Mouse (Mus musculus) layer of hippocampus, adult 2 months (tissue): ENCODE measurements around the gene Rpl10-ps3. TPM values are rescaled to one million over a fixed set of nuclear protein-coding genes. Genes with fewer than 3 reads are reported as not detected.

ENCODE experiments used
- DNase-seq, 2 experiments: peaks; one replicate each; pipeline ENCODE4 v3.0.0; 2022; ENCODE audit warnings: low spot score in 2 of 2
- H3K27ac ChIP-seq: fragments of 200-600 bp; 2 replicates; pipeline ENCODE4 v1.8.1; 2022
- H3K4me3 ChIP-seq: fragments of 200-600 bp; 2 replicates; pipeline ENCODE4 v1.8.1; 2022; ENCODE audit warnings: mild to moderate bottlenecking
- CTCF ChIP-seq: fragments of 200-600 bp; conservative IDR thresholded peaks from 2 replicates; pipeline ENCODE4 v1.8.1; 2022; ENCODE audit warnings: antibody characterized with exemption, mild to moderate bottlenecking, moderate library complexity
- total RNA-seq, 2 experiments: library from RNA; stranded (reverse); gene quantifications; 2 replicates each; pipeline ENCODE4 v1.2.3; 2021

The Rpl10-ps3 gene
- total RNA-seq, 2 experiments from 2014 or later: 398 TPM

DNA sequence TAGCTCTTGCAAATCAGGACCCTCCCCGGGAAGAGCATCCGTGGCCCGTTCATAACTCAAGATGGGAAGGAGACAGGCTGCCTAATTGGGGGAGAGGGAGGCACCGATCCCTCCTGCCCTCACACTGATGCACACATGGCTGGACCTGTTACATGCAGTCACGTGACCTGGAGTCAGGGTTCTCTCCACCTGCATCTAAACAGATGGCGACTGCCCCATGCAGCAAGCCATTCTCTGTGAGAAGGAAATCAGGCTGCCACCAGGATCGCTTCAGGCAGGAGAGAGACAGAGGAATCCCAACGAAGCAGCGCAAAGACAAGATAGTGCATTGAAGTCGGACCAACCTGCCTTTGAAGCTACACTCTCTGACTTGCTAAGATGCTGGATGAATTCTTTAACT, 3.5 kb upstream of the Rpl10-ps3 start:
- no peak overlapping the region for H3K4me3 ChIP-seq
- TF ChIP-seq CTCF: no peak
- DNase-seq: no peak
- H3K27ac ChIP-seq: no peak overlapping the region

DNA sequence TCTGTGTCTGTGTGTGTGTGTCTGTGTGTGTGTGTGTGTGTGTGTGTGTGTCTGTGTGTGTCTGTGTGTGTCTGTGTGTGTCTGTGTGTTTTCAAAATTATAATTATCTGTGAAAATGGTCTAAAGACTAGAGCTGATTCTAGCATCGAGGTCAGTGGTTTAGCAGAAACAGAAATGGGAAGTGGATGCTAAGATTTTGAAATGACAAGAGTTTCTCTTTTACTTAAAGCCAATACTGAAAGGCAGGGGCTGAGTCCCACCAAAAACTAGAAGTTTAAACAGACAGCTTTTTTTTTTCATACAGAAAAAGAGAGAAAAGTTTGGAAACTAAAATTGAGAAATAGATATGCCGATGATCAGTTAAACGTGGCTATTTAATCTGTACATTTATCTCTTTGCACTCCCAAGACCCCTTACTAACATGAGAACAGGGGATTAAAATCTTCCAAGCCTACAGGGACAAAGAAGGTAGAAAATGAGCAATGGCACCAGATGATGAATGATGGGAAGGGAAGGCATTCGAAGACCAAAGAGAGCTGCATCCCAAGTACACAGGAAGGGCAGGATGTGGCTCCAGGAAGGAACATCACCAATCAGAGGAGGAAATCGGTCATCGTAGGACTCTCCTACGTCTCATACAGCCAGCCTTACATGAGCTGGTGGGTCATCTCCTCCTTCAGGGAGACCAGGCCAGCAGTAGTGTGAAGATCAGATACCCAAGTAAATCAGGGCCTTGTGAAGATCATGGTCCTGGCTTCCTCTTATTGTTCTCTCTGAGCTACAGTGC, 9.0 kb downstream of the Rpl10-ps3 start:
- Histone ChIP-seq H3K27ac (no peak overlapping the region), H3K4me3 (no peak overlapping the region)
- no peak for TF ChIP-seq CTCF
- no peak for DNase-seq

DNA sequence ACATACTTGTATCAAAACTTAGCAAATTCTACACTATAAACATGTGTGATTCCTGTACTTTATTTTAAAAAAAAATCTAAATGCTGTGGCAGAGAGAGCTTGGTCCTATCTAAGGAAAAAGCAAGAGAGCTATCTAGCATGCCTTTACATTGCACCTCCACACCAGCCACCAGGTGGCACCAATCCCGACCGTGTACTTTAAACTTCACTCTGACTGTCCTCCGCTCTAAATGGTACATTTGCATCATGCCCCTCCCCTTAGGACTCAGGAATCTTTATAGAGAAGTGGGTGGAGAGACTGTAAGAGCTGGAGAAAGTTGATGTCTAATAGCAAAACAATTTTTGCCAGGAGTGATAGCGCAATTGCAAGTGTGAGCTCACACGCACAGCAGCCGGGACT, 11.4 kb downstream of the Rpl10-ps3 start:
- Histone ChIP-seq H3K27ac (no peak overlapping the region), H3K4me3 (no peak overlapping the region)
- peak; percentile 7 to 53 for DNase-seq
- TF ChIP-seq CTCF: peak; percentile 81

DNA sequence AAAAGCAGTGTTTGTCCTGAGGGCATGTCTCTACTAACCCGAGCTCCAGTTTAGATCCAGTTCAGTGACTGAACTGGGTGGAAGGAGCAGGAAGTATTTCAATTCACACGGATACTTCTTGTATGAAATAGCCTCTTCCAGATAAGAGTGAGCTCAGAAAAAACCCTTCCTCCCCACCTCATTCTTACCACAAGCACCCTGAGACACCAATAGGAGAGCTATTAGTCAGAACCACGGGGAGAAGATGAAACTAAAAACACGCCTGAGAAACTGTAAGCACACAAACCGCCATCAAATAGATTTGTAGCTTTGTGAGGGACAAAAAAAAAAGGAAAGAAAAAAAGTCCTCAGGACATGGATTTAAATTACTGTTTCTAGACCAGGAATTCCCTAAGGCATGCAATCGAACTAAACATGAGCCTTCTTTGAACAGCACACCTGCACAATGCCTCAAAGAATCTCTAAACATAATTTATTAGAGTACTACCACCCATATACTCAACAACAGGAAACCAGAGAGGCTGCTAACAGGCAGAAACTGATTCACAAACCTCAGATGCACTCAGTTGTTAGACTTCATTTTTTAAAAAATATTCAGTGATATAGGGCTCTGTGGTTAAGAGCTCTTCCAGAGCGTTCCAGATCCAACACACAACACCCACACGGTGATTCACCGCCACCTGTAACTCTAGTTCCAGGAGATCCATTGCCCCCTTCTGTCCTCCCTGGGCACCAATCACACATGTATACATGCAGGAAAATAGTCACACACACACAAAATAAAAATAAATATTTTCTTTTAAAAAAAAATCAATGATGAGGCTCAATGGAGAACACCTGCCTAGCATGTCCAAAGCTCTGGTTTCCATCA, 20.2 kb downstream of the Rpl10-ps3 start:
- no peak overlapping the region for H3K27ac ChIP-seq
- TF ChIP-seq CTCF: no peak
- no peak for DNase-seq
- no peak overlapping the region for H3K4me3 ChIP-seq

DNA sequence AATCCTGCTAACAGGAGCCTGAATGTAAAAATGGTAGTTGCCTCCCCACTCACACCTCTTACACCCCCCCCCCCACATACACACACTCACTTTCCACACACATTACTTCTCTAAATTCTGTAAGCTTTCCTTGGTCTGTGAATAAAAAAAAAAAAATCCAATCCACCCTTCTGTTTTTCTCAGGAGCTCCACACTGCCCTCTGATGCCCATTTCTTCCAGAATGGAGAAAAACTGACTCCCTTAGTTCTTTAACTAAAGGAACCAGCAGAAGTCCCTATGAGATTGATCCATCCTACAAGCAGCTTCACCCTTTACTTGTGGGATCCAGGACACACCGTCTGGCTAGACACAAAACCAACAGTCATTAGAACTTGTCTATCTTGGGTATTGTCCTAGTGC, 24.0 kb downstream of the Rpl10-ps3 start:
- TF ChIP-seq CTCF: peak; percentile 64
- Histone ChIP-seq H3K4me3 (no peak overlapping the region), H3K27ac (no peak overlapping the region)
- DNase-seq: no peak

DNA sequence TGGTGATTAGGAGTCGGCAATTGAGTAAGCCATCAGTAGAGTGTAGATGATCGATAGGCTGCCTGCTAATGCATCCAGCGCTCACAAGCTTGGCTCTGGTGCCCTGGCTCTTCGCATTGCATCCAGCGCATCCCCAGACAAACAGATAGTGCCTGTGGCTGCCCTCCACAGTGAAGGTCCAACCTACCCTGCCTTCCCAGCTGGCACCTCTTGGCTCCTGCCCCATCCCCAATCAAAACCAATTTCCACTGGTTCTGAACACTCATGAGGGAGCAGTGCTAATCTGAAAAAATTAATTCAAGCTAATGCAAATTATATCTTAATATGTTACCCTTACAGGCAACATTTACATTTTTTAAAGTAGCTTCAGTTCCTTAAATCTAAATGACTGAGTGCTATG, 25.3 kb downstream of the Rpl10-ps3 start:
- Histone ChIP-seq H3K4me3 (no peak overlapping the region), H3K27ac (no peak overlapping the region)
- DNase-seq: no peak
- TF ChIP-seq CTCF: no peak

DNA sequence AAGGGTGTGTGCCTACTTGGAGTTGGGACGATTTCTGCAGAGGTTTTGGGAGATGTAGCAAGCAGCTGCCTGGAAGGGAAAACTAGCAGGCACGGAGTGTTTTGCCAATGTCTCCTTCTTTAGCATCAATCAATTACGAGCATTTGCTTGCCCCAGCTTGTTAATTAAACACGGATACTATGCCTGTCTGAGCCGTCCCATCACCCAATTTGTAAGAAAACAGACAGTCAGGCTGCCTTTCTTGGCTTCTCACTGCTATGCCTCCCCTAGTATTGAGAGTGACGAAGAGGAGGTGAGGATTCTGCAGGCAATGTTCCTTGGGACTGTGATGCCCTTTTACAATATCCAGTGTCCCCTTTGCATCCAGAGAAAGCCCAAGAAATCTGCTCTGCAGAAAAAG, 27.5 kb downstream of the Rpl10-ps3 start:
- DNase-seq: no peak
- Histone ChIP-seq H3K27ac (no peak overlapping the region), H3K4me3 (no peak overlapping the region)
- no peak for TF ChIP-seq CTCF

DNA sequence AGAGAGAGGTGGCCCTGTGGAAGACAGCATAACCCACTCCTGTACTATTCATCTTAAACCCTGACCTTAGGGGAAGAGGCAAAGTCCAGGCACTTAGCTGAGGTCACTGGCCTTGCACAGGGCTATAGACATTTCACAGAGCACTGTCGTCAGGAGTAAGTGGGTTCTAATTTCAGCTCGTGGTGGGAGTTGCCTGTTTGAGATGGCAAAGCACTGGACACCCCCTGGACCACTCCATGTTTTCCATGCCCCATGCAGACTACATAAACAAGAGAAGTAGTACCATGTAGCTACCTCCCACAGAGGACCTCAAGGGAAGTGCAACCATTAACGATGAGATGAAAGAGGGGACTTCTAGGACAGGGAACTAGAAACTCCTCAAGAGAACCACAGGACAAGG, 29.1 kb downstream of the Rpl10-ps3 start:
- no peak for TF ChIP-seq CTCF
- H3K4me3 ChIP-seq: no peak overlapping the region
- no peak for DNase-seq
- no peak overlapping the region for H3K27ac ChIP-seq

DNA sequence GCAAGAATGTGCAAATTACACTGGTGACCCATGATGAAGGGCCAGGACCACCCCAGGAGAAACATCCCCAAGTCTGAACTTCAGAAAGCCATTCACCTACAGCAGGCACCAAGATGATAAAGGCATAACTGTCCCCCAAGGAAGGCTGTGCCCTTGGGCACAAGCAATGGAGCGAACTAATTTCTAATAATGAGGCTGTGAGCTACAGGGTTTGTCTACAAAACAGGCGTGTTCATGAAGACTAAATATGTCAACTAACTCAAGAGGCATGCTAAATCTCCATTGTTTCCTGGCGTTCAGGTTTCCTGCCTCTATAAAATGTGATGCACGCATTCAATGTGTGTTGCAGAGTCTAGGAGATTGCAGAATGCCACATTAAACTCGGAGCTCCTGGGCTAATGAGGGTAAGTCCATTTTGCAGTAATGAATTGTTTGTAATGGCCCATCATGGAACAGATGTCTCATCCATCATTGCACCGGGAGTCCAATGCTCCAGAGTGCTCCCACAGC, 33.7 kb downstream of the Rpl10-ps3 start:
- H3K27ac ChIP-seq: no peak overlapping the region
- no peak overlapping the region for H3K4me3 ChIP-seq
- DNase-seq: no peak
- no peak for TF ChIP-seq CTCF

DNA sequence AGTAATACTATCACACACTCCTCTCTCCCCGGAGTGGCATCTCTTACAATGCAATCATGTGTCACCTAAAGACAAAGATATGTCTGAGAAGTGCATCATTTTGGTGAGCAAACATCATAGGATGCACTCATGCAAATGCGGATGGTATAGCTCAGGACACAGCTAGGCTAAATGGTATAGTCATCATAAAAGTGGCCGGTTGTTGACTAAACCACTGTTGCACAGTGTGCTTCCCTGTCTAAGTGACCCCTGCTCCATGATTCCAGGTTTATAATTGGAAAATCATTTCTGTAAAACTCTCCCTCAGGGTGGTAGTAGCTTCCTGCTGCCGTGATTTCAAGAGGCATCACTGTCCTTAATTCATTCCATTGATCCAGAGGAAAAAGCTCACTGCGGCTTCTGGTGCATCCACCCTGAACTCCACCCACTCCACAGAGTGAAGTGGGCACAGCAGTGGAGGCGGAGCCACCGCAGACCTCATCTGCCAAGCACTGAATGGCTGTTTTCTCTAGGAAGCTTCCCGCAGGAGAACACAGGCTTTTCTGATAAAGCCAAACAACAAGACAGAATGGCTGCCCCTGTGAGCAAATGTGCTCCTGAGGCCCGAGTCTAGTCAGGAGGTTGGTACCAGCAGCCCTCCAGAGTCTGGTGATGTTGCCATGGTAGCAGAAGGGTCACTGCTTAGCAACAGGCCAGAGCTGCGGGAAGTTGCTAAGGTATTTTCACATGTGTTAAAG, 38.9 kb downstream of the Rpl10-ps3 start:
- H3K4me3 ChIP-seq: no peak overlapping the region
- H3K27ac ChIP-seq: peak overlapping the region; percentile 66
- TF ChIP-seq CTCF: no peak

DNA sequence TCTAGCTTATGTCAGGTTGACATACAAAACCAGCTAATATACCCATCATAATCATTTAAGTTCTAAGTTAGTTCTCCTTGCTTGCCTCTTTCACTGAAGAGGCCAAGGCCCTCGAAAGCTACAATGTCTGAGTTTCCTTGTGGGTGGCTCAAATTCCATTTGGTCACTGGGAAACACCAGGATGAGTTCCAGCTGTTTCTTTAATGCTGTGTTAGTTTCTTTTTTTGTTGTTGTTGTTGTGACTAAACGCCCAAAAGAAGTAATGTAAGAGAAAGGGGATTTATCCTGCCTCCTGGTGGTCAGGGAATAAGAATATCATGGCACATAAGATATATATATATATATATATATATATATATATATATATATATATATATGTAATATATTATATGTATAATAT, 39.7 kb downstream of the Rpl10-ps3 start:
- Histone ChIP-seq H3K4me3 (no peak overlapping the region), H3K27ac (no peak overlapping the region)
- TF ChIP-seq CTCF: no peak
- DNase-seq: no peak

More for the DNA sequence above, 38.9 kb downstream of the Rpl10-ps3 start:
- peak; percentile 36 to 55 for DNase-seq

DNA sequence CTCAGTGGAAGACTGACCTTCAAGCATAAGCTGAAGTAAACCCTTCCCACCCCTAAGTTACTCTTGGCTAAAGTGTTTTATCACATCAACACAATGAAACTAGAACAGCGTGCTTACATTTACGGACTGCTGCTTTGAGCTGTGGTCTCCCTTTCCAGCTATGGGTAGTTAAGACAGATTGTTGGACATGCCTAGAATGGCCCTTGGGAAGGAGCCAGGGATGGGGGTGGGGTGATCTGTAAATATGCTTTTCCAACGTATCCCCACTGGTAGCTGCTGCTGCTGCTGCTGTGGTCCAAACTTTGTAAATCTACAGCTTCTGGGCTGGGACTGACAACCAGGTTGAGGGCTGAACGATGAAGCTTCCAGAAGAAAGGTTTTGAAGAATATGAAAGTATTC, 40.8 kb downstream of the Rpl10-ps3 start:
- H3K4me3 ChIP-seq: no peak overlapping the region
- no peak overlapping the region for H3K27ac ChIP-seq
- TF ChIP-seq CTCF: no peak
- no peak for DNase-seq

DNA sequence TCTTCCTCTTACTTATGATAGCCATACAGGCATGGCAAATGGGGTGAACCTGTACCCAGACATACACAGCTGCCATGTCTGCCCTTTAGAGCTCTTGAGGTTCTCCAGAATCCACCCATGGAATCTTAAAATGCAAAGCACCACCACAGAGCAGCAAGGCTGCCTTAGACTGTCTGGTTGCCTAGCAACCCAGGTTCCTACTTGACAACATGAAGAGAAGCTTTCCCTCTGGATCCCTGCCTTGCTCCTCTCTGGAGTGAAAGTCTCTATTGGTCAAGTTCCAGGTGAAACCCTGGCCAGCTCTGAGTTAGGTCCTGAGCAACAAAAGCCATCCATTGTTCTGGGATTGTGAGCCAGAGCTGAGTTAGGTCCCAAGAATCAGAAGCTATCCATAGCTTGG, 43.0 kb downstream of the Rpl10-ps3 start:
- no peak for TF ChIP-seq CTCF
- DNase-seq: peak; percentile 36 to 75
- Histone ChIP-seq H3K27ac (peak overlapping the region; percentile 43; the same call in 1 of the 2 replicates), H3K4me3 (no peak overlapping the region)
